Mouse (Mus musculus) hindbrain, postnatal 0 days (tissue): ENCODE measurements around the gene Pramel4. TPM values are rescaled to one million over a fixed set of nuclear protein-coding genes. Genes with fewer than 3 reads are reported as not detected.
"Not testable (repeated sequence)": the region's sequence is repeated elsewhere in the genome, so short reads cannot be mapped to it uniquely, and the experiment has no call there.

Experiments
- ATAC-seq: fragments of 200-750 bp; cut with Nextera tagmentation; 2 replicates; pipeline ENCODE4 v1.8.0; 2017; ENCODE audit warnings: mild to moderate bottlenecking, moderate TSS enrichment, moderate library complexity
- DNase-seq: peaks from one replicate; pipeline ENCODE4 v3.0.0-alpha.2; 2015; ENCODE audit warnings: low spot score
- H3K27ac ChIP-seq: fragments of 300-500 bp; sonication (generic); 2 replicates; pipeline ENCODE4 v1.5.1; 2014; ENCODE audit warnings: mild to moderate bottlenecking
- H3K27me3 ChIP-seq: fragments of 300-500 bp; sonication (generic); 2 replicates; pipeline ENCODE4 v1.6.1; 2014; ENCODE audit warnings: low read length, mixed read lengths; ENCODE audit not compliant: insufficient read depth
- H3K36me3 ChIP-seq: fragments of 300-500 bp; sonication (generic); 2 replicates; pipeline ENCODE4 v1.6.1; 2014; ENCODE audit warnings: low read length, mixed read lengths; ENCODE audit not compliant: insufficient read depth
- H3K4me1 ChIP-seq: fragments of 300-500 bp; sonication (generic); 2 replicates; pipeline ENCODE4 v1.6.1; 2014; ENCODE audit warnings: antibody characterized with exemption, low read length, mixed read lengths; ENCODE audit not compliant: insufficient read depth
- H3K4me2 ChIP-seq: fragments of 300-500 bp; sonication (generic); 2 replicates; pipeline ENCODE4 v1.6.1; 2014; ENCODE audit warnings: low read depth, mild to moderate bottlenecking, low read length, moderate library complexity, mixed read lengths
- H3K4me3 ChIP-seq: fragments of 300-500 bp; sonication (generic); 2 replicates; pipeline ENCODE4 v1.5.1; 2014; ENCODE audit warnings: low read length
- H3K9ac ChIP-seq: fragments of 300-500 bp; sonication (generic); replicated peaks from 2 replicates; pipeline ENCODE4 v1.6.1; 2014; ENCODE audit warnings: mild to moderate bottlenecking, low read length, moderate library complexity, mixed read lengths
- H3K9me3 ChIP-seq: fragments of 300-500 bp; sonication (generic); 2 replicates; pipeline ENCODE4 v1.6.1; 2016; ENCODE audit warnings: low read length, mixed read lengths
- WGBS: fragments of 180-500 bp; shearing (Covaris S2); extraction: QIAGEN DNeasy Blood & Tissue Kit; methylation state at CpG from one replicate; pipeline ENCODE4 v1.1.7; 2014; 5-methylcytosine and 5-hydroxymethylcytosine counted together
- polyA plus RNA-seq: library from polyadenylated mRNA; unstranded; fragments of >200 nt; fragmentation: Nextera tagmentation; extraction: Ambion mirVana; gene quantifications from 2 replicates; pipeline ENCODE4 v1.2.1, GENCODE M21; 2015
- total RNA-seq: library from RNA; depleted of rRNA; stranded (reverse); fragments of >200 nt; gene quantifications from 2 replicates; pipeline ENCODE4 v1.2.3, GENCODE M21; 2014; rRNA removed

Pramel4 gene
- total RNA-seq, result not detected in 2 replicates
- polyA plus RNA-seq, result not detected in 2 replicates

DNA sequence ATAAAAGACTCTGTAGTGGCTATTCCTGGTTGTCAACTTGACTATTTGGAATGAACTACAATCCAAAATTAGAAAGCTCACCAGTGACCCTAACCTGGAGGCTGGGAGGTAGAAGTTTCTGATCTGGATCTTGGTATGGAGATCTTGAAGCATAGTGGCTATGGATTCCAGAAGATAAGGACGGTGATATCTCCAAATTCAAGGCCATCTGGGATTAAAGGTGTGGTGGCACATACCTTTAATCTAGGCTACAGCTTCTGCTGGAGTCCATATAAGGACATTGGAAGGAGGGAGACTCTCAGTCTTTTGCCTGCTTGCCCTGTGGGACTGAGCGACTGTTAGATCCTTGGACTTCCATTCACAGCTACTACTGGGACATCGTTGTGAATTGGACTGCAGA, at the start of gene Pramel4:
Gene Pramel4, plus strand, starts transcription at position 301 of the 400 bp plus-strand sequence.
- DNase-seq, H3K36me3 ChIP-seq, H3K4me3 ChIP-seq, H3K4me2 ChIP-seq, H3K4me1 ChIP-seq, H3K9ac ChIP-seq, H3K27me3 ChIP-seq, ATAC-seq, H3K27ac ChIP-seq, H3K9me3 ChIP-seq: not testable (repeated sequence)
- 88% methylated on average over 3 of the region's 3 CpGs for WGBS

DNA sequence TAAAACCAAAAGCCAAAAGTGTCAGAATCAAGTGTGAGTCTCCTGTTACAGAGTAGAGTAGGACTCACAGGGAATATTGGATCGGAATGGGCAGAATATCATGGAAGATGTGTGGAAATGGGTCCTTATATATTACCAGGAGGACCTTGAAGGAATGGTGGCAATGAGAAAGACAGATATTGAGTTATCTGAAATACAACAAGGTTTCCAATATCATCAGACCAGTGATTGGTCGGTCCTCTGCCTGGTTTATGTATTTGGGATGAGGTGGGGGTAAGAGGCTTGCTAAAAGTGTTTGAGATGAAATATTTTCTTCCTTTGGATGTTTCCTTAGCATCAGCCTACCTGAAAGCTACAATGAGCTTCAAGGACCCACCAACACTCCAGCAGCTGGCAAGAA, 47.2 kb downstream of the Pramel4 start, which contains the start of gene Gm13102:
Gene Gm13102, plus strand, starts transcription at position 301 of the 400 bp plus-strand sequence.
- DNase-seq, H3K9me3 ChIP-seq, H3K36me3 ChIP-seq, ATAC-seq, H3K4me1 ChIP-seq, H3K27me3 ChIP-seq, H3K27ac ChIP-seq, H3K4me3 ChIP-seq, H3K4me2 ChIP-seq, H3K9ac ChIP-seq: not testable (repeated sequence)
- WGBS, result no CpG with 5 or more reads among the region's 2 CpGs

Other genes with a start within 250 kb of the Pramel4 start
- gene Gm13084, start 243.0 kb upstream of the Pramel4 start, total RNA-seq, result not detected in 2 replicates
- gene Gm13084, start 243.0 kb upstream of the Pramel4 start, polyA plus RNA-seq, result not detected in 2 replicates
- not detected in 2 replicates for gene Gm13103, start 212.6 kb upstream of the Pramel4 start, total RNA-seq
- gene Gm13103, start 212.6 kb upstream of the Pramel4 start, polyA plus RNA-seq, result not detected in 2 replicates
- gene Pramef6, start 158.7 kb upstream of the Pramel4 start, total RNA-seq, result not detected in 2 replicates
- not detected in 2 replicates for gene Pramef6, start 158.7 kb upstream of the Pramel4 start, polyA plus RNA-seq
- not detected in 2 replicates for gene Pramef25, start 108.1 kb upstream of the Pramel4 start, total RNA-seq
- gene Pramef25, start 108.1 kb upstream of the Pramel4 start, polyA plus RNA-seq, result not detected in 2 replicates
- gene Gm13101, start 92.2 kb upstream of the Pramel4 start, total RNA-seq, result not detected in 2 replicates
- gene Gm13101, start 92.2 kb upstream of the Pramel4 start, polyA plus RNA-seq, result not detected in 2 replicates
- not detected in 2 replicates for gene Pramef17, start 64.8 kb upstream of the Pramel4 start, total RNA-seq
- gene Pramef17, start 64.8 kb upstream of the Pramel4 start, polyA plus RNA-seq, result not detected in 2 replicates
- gene Gm13102, start 47.3 kb downstream of the Pramel4 start, total RNA-seq, result not detected in 2 replicates
- not detected in 2 replicates for gene Gm13102, start 47.3 kb downstream of the Pramel4 start, polyA plus RNA-seq
- not detected in 2 replicates for gene Oog3, start 103.5 kb downstream of the Pramel4 start, total RNA-seq
- not detected in 2 replicates for gene Oog3, start 103.5 kb downstream of the Pramel4 start, polyA plus RNA-seq
- gene Oog2, start 131.6 kb downstream of the Pramel4 start, total RNA-seq, result not detected in 2 replicates
- not detected in 2 replicates for gene Oog2, start 131.6 kb downstream of the Pramel4 start, polyA plus RNA-seq
- gene C87977, start 154.2 kb downstream of the Pramel4 start, total RNA-seq, result not detected in 2 replicates
- gene C87977, start 154.2 kb downstream of the Pramel4 start, polyA plus RNA-seq, result not detected in 2 replicates
- gene Pramel5, start 221.4 kb downstream of the Pramel4 start, total RNA-seq, result not detected in 2 replicates
- not detected in 2 replicates for gene Pramel5, start 221.4 kb downstream of the Pramel4 start, polyA plus RNA-seq